Mouse (Mus musculus): Measurements from ENCODE around the gene Cradd. TPM values are rescaled to one million over a fixed set of nuclear protein-coding genes. Genes with fewer than 3 reads are reported as not detected.
A peak's percentile ranks its signal among the peaks of the same experiment; 100 is the strongest.

Cradd gene
- total RNA-seq, 2 experiments from 2014 or later: 7.4 TPM

- intact Hi-C loops (cut with DNase I): no loop called here
- DNase-seq: peak; percentile 44
Measured at GRCm38 (mm10) chr10:95145204-95145926, 178.6 kb downstream of the Cradd start.

GRCm38 (mm10) chr10:95144414-95145130, 179.4 kb downstream of the Cradd start:
- intact Hi-C loops (cut with DNase I): no loop called here
- no peak for DNase-seq

GRCm38 (mm10) chr10:95143446-95144114, 180.4 kb downstream of the Cradd start:
- DNase-seq: no peak
- intact Hi-C loops (cut with DNase I): no loop called here

- peak; percentile 93 for DNase-seq
- intact Hi-C loops (cut with DNase I): no loop called here
Measured at GRCm38 (mm10) chr10:95142844-95143435, 181.0 kb downstream of the Cradd start.

GRCm38 (mm10) chr10:95141075-95141474, 182.9 kb downstream of the Cradd start:
- intact Hi-C loops (cut with DNase I): no loop called here
- DNase-seq: no peak

GRCm38 (mm10) chr10:95140191-95140590, 183.7 kb downstream of the Cradd start:
- DNase-seq: peak; percentile 17
- intact Hi-C loops (cut with DNase I): no loop called here

- DNase-seq: peak; percentile 74
- intact Hi-C loops (cut with DNase I): no loop called here
Measured at GRCm38 (mm10) chr10:95139645-95140044, 184.3 kb downstream of the Cradd start.

- intact Hi-C loops (cut with DNase I): no loop called here
- no peak for DNase-seq
Measured at GRCm38 (mm10) chr10:95133057-95133456, 190.9 kb downstream of the Cradd start.

Other genes with a start within 250 kb of the Cradd start
- 10 to 100 TPM; 78.0 to 81.5 TPM for gene Socs2, start 93.0 kb upstream of the Cradd start, total RNA-seq (2021)
- 10 to 100 TPM; 78.5 to 85.8 TPM for gene Mrpl42, start 177.8 kb upstream of the Cradd start, total RNA-seq (2021)
- 100 to 1,000 TPM; 213 to 231 TPM for gene Ube2n, start 191.0 kb upstream of the Cradd start, total RNA-seq (2021)
- gene Nudt4, start 240.0 kb upstream of the Cradd start, total RNA-seq (2021): 100 to 1,000 TPM; 202 to 243 TPM

All from left cerebral cortex, postnatal 4 days (tissue).